Mouse (Mus musculus): Measurements from ENCODE around the gene Klk10.

The Klk10 gene

GRCm38 (mm10) chr7:43780746-43781145 lies at the start of gene Klk10:
Gene Klk10 (plus strand): TSS chr7:43781035.
- DNase-seq (ENCODE audit: low read depth, low spot score), result no peak

DNA sequence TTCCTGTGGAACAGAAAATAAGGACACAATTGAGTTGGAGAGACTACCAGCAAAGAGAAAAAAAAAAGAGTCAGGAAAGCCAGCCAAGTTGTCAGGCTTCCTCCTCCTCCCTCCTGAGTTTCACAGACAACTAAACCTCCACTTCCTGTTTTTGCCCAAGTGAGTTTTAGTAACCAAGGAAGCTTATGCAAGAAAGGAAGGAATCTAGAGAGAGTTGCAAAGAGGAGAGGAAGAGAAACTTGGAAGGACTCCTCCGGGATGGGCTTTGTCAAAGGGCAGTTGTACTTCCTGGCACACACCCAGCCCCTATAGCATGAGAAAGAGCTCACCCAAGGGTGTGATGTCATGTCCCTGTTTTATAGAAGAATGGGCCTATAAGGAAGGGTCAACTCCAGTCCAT lies 33.0 kb upstream of the Klk10 start:
- DNase-seq (ENCODE audit: low read depth, low spot score), result no peak

- no peak for DNase-seq (ENCODE audit: low read depth, low spot score)
These were observed 28.0 kb upstream of the Klk10 start for GRCm38 (mm10) chr7:43752806-43753205.

GRCm38 (mm10) chr7:43766484-43766883 lies 14.4 kb upstream of the Klk10 start:
- no peak for DNase-seq (ENCODE audit: low read depth, low spot score)

DNA sequence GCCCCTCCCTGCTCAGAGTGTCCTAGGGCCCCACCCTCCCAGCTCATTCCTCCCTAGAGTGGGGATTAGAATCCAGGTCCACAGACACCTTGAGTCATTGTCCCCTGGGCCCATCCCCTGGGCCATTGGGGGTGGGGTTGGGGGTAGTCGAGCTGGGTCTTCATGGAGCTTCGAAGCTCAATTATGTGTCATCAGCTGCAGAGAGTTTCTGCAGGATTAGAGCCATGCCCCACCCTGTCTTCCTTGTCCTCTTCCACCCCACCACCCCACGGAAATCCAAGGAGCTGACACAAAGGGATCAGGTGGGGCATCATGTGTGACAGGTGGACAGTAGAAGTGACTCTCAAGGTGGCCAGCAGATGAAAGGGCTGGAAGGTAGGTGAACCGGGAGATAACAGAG lies 12.2 kb upstream of the Klk10 start, which contains the start of gene Klk12:
Klk12 (plus strand) TSS at position 301 of the 400 bp plus-strand sequence.
- DNase-seq (ENCODE audit: low read depth, low spot score), result no peak

DNA sequence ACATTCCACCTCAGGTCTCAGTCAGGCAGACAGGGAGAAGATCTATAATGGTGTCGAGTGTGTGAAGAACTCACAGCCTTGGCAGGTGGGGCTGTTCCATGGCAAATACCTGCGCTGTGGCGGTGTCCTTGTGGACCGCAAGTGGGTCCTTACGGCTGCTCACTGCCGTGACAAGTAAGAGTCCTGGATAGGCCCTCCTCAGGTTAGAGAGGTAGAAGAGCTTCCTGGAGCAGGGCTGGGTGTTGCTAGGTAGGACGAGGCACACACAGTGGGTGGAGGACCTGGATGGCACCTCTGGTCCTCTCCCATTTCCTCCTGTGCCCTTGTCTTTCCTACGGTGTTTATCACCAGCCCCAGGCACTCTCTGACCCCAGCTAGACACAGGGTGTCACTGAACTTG lies 11.2 kb upstream of the Klk10 start:
- DNase-seq (ENCODE audit: low read depth, low spot score), result no peak

GRCm38 (mm10) chr7:43770701-43771100 lies 10.1 kb upstream of the Klk10 start:
- DNase-seq (ENCODE audit: low read depth, low spot score), result no peak

DNA sequence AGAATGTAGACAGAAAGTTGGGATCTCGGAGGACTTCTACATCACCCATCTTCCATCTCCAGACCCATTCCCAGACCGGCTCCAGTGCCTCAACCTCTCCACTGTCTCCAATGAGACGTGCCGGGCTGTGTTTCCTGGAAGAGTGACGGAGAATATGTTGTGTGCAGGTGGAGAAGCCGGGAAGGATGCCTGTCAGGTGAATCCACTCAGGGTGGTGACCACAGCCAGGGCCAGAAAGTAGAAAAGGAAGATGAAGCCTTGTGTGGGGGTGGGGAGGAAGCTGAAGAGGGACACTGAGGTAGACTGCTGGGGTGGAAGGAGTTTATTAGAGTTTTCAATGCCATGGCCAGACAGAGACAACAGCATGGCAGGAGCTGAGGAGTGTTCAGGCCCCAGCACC lies 8.9 kb upstream of the Klk10 start:
- no peak for DNase-seq (ENCODE audit: low read depth, low spot score)

GRCm38 (mm10) chr7:43772901-43773300 lies 7.9 kb upstream of the Klk10 start:
- no peak for DNase-seq (ENCODE audit: low read depth, low spot score)

DNA sequence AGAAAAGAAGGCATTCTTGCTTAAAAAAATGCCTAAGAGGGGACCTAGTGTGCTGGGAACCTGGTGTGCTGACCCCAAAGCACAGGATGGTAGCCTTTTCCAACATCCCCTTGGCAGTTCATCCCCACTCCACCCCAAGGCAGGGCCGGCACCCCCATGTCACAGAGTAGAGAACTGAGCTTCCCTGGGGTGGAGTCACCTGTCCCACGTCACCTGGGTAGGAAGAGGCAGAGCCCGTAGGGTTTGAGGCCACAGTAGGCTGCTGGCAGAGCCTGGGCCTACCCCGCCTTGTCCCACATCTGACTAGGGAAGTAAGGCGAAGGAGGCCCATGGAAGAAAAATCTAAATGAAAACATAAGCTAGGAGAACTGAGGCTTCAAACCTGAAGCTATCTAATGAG lies 6.5 kb upstream of the Klk10 start, which contains the start of gene Klk11:
Klk11 (plus strand) TSS at position 241 of the 400 bp plus-strand sequence.
- DNase-seq (ENCODE audit: low read depth, low spot score), result no peak

- DNase-seq (ENCODE audit: low read depth, low spot score), result no peak
These were observed 6.0 kb upstream of the Klk10 start for GRCm38 (mm10) chr7:43774802-43775201.

DNA sequence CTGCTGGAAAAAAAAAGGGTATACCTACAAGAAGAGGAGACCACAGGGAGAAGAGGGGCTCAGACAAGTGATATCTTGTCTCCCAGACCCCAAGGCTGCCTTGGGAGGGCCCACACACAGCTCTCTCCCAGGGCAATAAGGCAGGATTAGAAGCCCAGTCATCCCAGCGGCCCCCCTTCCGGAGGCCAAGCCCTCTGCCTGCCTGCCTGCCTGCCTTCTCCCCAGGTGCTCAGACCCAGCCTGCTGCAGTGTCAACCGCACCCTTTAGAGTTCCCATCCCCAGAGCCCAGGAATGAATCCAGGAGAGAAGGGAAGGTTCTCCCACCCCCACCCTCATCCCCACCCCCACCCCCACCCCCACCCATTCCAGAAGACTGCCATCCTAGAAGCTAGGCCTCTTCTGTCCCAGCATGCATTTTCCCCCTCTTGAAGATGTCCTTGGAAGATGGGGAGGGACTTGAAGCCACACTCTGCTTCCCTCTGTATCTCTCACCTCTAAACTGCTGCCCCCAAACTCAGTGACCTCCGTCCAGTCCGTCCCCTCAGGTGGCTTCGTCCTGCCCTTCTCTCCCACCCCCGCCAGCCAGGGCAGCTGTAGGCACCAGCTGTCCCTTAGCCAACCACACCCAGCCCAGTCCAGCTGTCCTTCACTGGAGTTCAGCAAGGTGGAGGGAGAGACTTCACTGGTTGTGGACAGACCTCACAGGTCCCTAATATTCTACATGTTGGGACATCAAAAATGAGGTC lies 5.4 kb upstream of the Klk10 start:
- DNase-seq (ENCODE audit: low read depth, low spot score), result no peak

DNA sequence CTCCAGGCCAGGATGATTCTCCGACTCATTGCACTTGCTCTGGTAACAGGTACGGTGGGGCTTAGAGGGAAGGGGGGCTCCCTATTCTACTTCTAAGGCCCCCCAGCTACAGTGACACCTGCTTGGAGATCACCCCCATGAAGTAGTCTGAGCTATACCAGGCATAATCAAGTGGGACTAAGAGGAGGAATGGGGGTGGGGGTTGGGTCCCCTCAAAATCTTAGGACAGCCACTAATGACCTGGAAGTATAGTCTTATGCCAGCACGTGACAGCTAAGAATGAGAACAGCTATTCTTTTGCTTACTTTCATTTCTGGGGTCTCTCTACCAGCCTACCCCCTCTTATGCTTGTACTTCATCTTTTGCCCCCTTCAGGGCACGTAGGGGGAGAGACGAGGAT lies 4.3 kb upstream of the Klk10 start:
- DNase-seq (ENCODE audit: low read depth, low spot score), result no peak

DNA sequence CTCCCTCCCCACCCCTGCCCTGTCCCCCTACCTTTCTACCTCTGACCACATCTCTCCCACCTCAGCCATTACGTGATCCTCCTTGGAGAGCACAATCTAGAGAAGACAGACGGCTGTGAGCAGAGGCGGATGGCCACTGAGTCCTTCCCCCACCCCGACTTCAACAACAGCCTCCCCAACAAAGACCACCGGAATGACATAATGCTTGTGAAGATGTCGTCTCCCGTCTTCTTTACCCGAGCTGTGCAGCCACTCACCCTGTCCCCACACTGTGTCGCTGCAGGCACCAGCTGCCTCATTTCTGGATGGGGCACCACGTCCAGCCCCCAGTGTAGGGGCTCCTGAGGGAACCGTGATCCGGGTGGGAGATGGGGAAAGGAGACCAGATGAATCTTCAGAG lies 3.4 kb upstream of the Klk10 start:
- DNase-seq (ENCODE audit: low read depth, low spot score), result no peak

DNA sequence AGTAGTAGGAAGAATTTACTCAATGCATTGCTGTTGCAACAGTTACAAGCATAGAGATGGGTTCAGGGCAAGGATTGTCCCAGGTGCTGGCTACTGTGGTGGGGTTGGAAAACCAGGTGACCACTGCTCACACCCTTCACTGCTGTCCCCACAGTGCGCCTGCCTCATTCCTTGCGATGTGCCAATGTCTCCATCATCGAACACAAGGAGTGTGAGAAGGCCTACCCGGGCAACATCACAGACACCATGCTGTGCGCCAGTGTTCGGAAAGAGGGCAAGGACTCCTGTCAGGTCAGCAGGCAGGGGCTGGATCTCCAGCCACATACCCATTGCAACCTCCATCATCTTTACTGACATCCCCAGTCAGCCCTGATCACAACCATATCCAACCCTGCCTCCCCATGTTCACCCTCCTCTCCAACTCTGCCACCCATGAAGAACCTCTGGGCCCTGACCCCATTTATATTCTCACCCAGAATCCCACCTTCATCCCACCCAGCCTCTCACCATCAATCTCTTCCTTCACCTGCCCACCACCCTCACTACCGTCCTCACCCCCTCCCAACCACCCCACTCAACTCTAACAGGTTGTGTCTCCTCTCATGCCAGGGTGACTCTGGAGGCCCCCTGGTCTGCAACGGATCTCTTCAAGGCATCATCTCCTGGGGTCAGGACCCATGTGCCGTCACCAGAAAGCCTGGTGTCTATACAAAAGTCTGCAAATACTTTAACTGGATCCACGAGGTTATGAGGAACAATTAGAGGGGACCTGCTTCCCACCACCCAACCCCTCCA lies 2.5 kb upstream of the Klk10 start:
- no peak for DNase-seq (ENCODE audit: low read depth, low spot score)

GRCm38 (mm10) chr7:43780241-43780640 lies 594 bp upstream of the Klk10 start:
- no peak for DNase-seq (ENCODE audit: low read depth, low spot score)

- no peak for DNase-seq (ENCODE audit: low read depth, low spot score)
These were observed 706 bp downstream of the Klk10 start for GRCm38 (mm10) chr7:43781541-43781940.

DNA sequence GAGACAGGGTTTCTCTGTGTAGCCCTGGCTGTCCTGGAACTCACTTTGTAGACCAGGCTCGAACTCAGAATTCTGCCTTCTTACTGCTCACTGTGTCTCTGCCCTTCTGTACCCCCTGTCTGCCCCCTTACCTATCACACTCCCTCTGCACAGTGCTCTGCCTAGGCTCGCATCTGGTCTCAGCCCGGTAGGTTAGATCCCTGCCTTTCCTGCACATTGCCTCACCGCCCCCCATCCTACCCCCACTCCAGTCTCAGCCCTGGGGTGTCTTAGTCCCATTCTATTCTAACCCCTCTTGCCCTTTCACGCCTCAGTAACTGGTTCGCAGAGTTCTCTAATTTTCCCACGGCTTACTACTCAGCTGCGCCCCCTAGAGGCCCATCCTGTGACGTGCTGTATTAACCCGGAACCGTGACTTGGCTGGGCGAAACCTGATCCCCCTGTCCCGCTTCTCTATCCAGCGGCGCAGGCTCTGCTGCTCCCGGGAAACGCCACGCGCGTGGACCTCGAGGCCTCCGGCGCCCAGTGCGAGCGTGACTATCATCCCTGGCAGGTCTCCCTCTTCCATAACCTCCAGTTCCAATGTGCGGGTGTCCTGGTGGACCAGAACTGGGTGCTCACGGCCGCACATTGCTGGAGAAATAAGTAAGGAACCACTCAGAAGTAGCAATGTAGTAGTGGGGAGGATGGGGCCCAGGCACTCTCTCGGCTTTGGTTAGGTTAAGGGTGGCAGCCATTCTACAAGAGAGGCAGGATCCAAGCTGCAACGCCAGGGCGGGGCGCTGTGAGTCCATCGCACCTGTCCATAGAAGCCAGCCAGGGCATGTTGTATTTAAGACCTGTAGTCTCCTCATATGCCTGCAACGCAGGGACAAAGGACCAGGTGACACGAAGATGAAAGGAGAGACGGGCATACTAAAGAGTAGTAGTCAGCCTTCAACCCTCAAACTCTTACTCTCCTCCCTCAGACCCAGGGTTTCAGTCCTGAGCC lies 1.7 kb downstream of the Klk10 start:
- peak; percentile 90 for DNase-seq (ENCODE audit: low read depth, low spot score)

DNA sequence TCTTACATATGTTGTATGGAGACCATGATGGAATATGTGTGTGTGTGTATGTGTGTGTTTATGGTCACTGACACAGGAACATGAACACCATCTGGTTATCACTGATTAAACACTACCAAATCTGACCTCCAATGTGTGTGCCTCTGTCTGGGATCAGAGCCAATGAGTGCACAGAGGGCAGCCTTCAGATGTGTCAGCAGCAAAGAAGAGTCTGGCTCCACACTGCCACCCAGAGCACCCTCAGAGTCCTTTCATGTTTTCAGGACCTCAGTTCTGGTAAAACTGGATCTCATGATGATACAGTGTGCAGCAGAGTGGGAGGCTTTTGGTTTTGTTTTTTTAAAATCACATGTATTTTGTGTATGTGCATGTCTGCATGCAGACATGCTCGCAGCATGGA lies 4.5 kb downstream of the Klk10 start:
- DNase-seq (ENCODE audit: low read depth, low spot score), result no peak

- DNase-seq (ENCODE audit: low read depth, low spot score), result no peak
These were observed 7.3 kb downstream of the Klk10 start for GRCm38 (mm10) chr7:43788096-43788495.

DNA sequence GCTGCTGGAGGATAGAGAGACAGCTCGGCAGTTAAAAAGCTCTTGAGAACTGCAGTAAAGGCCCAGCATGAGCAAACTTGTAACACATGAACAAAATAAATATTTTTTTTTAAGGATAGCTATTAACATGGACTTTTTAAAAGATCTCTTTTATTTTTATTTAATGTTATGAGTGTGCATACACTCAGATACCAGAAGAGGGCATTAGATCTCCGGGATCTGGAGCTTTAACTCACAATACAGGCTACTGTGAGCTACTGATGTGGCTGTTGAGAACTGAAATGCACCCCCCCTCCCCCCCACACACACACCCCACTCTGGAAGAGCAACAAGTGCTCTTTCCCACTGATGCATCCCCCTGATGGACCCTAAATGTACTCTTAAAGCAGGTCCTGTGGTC lies 8.5 kb downstream of the Klk10 start:
- no peak for DNase-seq (ENCODE audit: low read depth, low spot score)

DNA sequence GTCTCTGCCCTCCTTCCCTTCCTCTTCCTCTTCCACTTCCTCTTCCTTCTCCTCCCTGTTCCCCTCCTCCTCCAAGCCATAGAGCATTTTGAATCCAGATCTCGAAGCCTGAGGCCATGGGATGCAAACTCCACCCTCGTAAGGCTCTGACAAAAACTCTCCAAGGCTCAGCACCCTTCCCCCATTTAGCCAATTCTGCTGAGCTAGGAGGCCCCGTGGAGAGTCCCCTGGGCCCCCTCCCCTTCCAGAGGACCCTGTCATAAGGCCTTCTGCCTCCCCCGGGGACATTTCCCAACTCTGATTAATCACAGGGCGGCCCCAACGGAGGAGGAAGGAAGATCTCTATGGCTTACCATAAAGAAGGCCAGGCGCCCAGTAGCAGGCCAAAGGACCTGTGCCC lies 10.8 kb downstream of the Klk10 start, which contains the start of gene Klk9:
Klk9 (plus strand) TSS at position 301 of the 400 bp plus-strand sequence.
- no peak for DNase-seq (ENCODE audit: low read depth, low spot score)
